Mouse (Mus musculus) olfactory bulb, adult 2 months (tissue): ENCODE measurements around the gene Htr5a.

Experiments used
- CTCF ChIP-seq: fragments of 200-500 bp; IDR thresholded peaks from 2 replicates; pipeline ENCODE4 v1.5.1; 2012; ENCODE audit warnings: low read depth, mild to moderate bottlenecking, low read length, moderate library complexity; ENCODE audit not compliant: insufficient read depth
- POLR2A ChIP-seq: fragments of 200-500 bp; IDR thresholded peaks from 2 replicates; pipeline ENCODE4 v1.6.1; 2012; ENCODE audit warnings: mild to moderate bottlenecking, low read depth, low read length, moderate library complexity; ENCODE audit not compliant: insufficient read depth

DNA sequence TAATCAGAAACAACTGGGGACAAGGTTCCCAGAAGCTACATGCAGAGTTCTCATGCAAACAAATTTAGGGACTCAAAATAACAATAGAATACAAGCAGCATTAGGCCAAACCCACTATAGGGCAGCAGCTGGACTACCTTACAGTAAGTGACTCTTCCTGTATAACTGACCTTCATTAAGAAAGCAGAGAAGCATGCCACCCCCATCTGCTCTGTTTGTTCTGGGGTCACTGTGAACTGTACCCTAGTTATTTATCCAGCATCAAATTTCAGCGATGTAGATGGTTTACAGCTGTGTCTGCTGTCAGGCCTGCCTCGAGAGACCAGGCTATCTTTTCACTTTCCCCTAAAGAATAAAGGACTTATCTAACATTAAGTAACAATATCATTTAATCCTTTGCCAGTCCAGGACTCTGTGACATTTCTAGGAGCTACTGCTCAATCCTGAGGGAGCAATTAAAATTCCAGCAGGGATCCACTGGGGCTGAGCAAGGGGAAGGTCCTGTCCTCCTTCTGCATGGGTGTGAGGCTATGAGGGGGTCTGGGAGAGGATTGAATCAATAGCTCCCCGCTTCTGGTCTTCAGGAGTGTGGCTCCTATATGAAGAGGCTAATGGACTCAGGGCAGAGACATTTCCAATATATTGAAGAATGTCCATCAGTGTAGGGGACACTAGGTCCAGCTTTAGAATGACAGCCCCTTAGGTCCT is 38.5 kb downstream of the Htr5a start:
- no peak for TF ChIP-seq CTCF
- no peak for TF ChIP-seq POLR2A
